Mouse (Mus musculus) layer of hippocampus, adult 9-10 months (tissue): ENCODE results near the gene Gm20696.

ENCODE experiments used
- DNase-seq: peaks from one replicate; pipeline ENCODE4 v3.0.0; 2022; ENCODE audit warnings: low spot score

The Gm20696 gene

DNA sequence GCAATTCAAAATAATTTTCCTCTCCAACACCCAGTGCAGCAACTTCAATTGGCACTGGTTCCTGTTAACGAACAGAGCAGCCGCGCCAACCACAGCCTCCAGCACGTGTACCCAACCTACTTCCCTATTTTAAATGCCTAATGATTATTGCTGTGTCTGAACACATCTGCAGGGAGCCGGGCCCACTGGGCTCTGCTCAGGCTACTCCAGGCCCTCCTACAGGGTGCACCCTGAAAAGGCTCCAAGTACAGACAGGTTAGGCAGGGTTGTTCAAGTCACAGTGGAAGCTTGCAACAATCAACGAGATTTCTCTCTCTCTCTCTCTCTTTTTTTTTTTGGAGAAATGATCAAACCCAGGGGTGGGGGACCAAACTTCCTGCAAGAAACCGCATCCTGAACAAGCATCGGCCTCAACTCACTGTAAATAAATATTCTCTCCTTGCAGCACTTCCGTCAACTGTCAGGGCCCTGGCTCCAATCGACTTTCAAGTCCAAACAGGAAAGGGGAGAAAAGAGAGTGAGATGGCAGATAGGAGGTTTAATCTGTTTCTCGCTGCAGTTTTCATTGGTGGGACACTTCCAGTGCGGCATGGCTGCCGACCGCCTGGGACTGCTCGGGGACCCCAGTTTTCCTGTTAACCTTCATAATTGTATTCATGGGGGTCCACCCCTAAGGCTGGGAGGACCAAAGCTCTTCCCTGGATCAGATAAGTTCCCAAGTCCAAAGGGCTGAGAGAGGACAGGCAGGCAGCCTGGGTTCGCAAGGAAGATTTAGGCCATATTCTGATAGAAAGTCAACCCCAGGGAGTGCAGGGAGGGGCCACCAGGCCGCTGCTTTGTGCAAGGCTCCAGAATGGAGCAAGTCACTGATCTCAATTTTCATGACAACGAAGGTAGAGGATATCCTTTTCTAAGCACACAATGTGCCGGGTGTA is 277.6 kb downstream of the Gm20696 start:
- DNase-seq: no peak

DNA sequence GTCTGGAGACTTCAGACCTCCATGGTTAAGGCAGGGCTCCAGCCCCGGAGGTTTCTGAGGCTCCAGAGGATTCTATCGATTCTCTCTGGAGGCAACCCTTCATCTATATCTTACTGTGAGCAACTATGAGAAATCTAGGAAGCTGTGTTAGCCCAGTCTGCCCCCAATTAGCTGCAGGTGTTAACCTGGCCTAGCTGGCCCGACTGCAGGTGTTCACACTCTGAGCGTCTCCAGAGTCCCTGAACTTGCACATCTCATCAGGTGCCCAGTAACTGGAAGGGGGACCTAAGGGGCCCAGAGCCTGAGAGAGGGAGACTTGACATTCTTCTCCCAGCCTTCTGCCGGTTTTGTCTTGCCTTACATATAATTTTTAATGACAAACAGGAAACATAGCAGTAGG is 278.6 kb downstream of the Gm20696 start:
- DNase-seq: no peak

DNA sequence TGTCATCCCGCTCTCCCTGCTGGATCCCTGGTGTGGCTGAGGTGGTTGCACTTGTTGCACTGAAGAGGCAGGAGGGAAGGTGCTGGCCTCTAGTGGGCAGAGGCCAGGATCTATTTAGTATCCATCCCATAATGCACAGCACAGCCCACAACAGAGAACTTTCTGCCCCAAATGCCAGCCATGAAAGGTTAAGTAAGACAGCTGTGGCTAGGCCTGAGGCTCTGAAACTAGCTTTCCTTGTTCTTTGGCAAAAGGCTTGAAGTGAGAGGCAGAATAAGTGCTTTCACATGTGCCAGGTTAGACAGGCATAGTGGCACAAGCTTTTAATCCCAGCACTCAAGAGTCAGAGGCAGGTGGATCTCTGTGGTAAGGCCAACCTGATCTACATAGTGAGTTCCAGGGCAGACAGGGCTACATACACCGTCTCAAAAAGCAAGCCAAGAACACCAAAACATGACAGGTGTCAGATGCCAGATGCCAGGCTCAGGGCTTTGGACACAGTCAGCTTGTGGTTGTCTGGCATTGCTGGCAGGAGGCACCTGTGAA is 281.5 kb downstream of the Gm20696 start:
- no peak for DNase-seq

DNA sequence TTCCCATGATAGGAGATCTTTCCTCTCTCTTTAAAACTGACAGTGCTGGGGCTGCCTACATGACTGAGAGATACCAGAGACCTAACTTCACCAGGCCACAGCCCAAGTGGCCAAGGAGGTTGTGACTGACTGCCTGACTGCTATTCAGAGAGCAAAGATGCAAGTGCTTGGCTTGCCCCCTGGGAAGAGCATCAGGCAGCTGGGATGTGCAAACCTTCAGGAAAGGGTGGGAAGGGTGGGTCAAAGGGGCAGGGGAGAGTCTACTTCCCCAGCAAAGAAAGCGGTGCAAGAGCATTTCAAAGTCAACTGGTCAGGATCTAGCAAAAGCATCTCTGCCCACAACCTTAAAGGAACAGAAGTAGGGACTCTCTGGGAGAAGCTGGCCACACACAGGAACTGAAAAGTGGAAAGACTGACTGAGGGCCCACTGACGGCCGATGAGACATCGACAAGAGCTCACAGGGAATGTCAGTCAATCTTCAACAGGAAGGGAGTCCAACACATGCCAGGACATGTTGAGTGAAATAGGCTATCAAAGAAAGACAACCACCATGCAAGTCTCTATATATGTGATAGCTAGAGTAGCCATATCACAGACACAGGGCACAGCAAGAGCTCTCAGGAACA is 282.6 kb downstream of the Gm20696 start:
- no peak for DNase-seq

DNA sequence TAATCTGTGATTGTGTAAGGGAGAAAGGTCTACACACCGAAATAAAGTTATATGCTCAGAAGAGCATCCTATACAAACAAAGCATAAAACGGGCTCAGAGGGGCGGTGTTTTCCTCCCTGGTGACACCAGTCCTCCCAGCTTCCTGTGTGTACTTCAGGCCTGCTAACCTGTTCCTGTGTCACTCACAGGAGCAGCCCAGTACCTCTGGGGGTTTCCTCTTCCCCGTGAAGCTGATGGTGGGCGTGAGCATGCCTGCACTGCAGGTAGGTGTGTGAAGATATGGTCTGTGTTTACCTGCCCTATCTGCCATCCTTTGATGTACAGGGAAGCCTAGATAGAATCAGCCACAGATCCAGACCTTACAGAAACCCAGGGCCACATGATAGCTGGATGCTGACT is 286.5 kb downstream of the Gm20696 start:
- no peak for DNase-seq

DNA sequence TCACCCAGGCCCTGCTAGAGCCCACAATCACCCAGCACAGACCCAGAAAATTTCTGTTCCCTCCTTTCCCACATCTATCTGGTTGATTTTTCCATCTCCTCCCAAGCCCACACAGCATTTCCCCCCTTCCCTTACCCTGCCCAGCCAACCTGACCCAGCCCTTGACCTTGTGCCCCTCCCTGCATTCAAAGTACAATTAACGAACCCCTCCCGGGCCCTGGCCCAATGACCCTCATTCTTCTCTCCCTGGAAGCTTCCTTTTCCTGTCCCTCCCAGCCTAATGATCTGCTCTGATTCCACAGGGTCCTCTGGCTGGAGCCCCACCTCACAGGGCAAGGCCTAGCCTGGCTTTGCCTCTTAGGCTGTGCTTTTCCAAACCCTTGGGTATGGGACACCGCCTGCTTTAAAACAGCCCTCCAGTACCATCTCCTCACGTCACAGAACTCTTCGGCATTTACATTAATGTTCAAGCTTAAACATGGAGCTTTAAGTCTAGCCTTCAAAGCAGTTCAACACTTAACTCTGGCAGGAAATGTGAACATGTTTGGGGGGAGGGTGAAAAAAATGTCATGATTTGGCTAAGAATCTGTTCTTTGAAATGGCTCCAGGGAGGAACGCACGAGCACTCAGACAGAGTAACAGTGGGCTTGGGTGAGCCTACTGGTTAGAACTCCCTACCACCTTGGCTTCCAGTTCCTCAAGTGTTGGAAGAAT is 287.4 kb downstream of the Gm20696 start:
- no peak for DNase-seq

DNA sequence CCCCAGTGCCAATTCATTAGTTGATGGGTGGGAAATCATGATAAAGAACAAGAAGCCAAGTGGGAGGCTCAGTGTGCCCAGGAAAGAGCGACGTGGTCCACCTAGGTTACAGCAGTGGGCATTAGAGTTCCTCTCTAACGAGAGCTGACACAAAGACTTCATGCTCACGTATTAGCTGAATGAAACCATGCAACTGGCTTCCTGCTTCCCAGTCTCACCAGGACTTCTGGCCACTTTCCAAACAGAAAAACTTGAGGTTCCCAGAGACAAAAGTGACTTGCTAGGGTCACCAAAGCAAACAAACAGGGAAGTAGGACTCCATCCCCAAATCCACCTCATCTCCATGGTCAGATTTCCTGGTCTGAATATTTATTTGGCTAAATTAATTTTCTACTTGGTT is 288.9 kb downstream of the Gm20696 start:
- no peak for DNase-seq

DNA sequence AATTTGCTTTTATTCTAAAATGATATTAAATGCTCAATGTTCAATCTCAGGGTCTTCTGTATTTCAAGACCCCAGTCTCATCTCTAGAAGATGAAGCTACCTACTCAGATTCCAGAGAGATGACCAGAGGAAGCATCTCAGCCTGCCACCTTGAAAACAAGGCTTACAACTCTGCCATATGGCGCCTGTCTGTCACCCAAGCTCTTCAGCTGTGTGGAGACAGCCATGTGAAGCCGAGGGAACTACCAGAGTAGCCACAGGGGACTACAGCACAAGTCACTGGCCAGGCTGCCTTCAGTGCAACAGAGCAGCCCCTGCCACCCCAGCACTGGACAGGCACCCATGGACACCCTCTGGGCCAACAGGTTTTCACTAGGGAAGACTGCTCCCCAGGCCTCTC is 289.5 kb downstream of the Gm20696 start:
- no peak for DNase-seq

DNA sequence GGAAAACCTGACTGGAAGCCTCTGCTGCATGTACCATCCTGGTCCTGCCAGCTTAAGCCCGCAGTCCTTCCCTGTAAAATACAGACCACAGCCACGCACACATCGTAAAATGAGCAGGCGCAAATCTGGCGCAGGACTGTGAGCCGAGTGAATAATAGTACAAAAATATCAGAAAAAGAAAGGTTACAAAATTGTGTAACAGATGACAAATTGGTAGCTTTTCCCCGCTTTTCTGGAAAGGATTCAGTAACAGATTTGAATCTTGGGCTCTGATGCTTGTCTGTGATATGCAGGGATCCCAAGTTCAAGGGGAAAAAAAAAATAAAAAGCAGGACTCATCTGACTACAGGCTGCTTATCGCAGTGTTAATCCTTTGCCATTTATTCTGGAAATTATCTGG is 289.9 kb downstream of the Gm20696 start:
- DNase-seq: peak; percentile 43

DNA sequence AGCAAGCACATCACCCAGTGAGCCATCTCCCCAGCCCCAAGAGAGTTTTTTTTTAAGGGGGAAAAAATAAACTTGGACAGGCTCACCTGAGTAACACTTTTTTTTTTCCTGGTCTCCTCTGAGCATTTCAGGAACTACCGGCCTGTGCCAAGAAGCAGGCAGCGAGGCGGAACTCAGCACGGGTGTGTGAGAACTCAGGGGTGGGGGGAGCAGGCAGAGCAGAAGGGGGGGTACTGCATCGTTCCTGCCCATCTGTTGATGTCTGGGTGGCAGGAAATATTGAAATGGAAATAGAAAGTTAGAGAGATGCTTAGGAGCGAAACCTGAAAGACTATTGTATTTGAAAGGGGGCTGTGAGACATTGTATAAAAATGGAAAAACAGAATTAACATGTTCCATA is 290.7 kb downstream of the Gm20696 start:
- no peak for DNase-seq

DNA sequence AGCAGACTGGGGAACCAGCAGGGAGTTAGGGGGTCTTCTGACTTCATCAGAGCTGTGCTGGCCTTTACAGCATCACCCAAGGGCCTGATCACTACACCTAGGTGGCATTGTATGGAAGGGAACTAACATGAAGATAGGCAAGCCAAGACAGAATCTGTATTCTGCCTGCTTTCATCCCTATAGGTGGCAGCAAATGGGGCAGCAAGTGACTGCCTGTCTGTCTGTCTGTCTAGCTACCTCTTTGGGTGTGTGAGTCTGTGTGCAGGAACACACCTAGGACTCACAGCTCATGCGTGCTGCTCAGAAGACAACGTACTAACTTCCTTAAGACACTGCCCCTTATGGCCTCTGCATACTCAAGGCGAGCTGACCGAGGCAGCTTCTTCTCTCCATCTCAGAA is 291.2 kb downstream of the Gm20696 start:
- DNase-seq: no peak

DNA sequence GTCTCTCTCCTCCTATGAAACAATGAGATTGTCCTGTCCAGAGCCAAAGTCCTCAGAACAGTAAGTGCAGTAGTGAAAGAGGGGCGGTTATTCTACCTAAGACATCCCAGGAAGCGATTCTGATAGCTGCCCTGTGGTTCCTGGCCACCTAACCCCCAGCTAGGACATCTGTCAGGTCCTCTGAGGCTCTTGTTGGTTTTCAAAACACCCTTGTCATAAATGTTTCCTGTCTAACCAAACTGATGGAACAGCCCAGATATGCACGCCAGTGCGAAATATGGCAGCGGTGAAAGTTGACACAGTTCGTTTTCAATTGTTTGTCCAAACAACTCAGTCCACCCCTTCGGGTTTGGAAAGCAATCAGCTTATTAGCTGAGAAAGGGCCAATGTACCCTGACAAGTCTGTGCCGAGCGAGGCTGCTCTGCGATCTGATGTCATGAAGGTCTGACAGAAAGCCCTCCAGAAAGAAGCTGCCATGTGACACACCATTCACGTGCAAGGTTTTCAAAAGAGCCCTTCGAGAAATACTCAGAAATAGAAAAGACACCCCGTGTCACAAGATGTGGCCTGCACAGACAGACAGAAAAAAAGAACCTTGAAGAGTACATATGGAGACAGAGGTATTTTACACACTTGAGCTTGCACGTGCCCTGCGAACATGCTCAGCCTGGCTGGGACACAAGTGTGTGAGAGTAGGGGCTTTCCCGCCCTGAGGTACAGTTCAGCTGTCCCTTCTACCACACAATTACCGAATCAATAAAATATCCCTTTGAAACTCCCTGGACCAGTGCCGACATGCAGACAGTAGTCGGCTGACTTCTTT is 291.9 kb downstream of the Gm20696 start:
- no peak for DNase-seq

DNA sequence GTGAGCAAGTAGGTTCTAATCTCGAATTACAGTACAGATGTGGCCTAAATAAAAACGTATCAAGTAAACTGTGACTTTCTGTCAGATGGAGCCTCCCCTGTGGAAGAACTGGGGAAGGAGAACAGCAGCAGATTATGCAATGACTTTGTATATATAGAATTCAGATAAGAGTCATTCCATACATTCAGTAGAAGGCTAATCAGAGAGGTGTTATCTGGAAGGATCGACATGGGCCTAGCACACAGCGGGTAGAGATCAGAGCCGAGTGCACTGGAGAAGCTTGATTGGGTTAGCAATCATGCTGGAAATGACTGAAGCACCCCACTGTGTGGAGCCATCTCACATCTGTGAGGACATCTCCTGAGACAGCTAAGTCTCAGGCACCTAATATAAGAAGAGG is 294.2 kb downstream of the Gm20696 start:
- DNase-seq: no peak

DNA sequence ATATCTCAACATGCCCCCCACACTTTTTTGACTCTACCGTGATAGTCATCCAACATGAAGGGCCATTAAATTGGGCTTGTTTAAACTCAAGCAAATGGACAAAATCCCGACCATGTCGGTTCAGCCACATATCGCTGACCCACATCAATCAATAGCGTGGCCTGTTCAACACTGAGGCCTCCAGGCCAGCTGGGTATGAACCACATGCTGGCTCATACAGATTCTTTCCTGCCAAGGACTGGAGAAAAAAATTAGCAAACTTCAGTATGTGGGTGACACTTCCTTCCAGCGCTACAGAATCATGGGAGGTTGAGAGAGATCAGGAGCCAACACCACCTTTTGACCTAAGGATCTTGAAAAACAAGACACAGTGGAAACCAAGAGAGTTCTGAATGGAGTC is 294.6 kb downstream of the Gm20696 start:
- no peak for DNase-seq

DNA sequence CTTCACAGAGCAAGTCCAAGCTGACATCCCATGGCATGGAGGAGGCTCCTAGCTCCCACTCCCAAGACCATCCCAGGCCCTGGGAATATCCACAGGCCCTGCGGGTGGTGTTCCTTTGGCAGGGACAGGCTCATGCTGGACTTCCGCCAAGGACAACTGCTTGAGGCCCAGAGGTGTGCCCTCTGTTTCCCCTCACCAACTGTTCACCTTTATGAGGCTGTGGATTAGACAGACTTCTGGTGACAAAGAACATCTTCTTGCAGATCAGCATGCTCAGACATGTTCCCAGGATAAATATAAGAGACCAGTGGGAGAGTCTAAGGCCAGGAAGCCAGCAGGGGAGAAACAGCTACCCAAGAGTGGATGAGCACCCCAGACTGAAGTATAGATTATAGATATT is 296.7 kb downstream of the Gm20696 start:
- DNase-seq: no peak

DNA sequence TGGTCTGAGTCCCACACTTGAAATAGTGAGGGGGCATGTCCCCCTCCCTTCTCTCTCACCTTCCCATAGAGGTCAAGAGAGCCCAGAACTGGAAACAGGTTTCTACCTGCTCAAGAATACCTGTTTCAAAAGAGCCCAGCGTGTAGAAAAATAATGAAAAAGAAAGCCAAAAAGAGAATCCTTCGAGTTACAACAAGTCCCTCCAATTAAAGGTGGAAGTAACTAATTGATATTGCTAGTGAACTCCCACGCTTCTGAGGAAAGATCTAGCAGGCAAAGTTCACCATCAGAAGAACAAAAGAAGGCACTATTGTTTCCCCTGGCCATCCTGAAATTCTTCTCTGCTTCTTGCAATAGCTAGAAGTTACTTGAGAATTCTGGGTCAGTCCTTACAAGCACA is 297.4 kb downstream of the Gm20696 start:
- DNase-seq: no peak

DNA sequence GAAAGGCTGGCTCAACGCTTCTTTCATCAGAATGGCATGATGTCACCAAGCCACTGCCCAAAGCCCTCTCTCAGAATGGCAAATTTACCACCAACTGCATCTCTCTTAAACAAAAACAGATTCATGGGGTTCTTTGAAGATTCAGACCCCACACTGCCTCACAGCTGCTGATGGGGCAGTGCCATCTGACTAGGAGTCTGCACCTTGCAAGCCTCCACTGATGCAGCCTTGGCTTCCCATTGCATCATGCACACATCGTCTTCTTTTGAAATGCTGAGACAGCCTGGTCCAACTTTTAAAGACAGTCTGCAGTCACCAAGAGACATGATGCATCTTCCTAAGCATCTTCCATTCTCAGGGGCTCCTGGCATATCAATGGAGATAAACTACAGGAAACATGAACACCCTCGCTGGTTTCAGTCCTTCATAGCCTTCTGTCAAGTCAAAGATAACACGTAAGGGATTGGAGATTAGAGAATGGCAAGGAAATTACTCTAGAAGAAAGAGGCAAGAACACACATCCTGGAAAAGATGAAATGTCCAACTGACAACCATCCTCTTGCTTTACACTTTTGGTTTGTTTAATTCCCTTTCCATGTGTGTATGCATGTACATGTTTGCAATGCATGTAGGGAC is 298.4 kb downstream of the Gm20696 start:
- no peak for DNase-seq

DNA sequence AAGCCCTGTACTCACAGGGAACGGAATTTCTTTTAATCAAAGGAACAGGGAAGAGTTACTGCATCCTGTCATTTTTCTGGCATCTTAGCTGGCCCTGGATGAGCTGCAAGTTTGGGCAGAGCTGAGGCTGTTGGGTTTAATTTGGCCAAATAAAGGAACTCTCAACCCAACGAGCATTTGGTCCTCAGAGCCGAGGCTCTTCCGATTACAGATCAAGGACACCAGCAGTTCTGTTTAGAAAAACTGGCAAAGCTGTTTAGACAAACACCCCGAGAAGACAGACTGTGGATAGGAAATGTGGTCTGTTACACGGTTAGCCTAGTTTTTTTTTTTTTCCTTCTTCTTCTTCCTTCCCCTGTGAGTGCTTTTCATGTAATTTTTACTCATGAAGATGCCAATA is 302.1 kb downstream of the Gm20696 start:
- no peak for DNase-seq

DNA sequence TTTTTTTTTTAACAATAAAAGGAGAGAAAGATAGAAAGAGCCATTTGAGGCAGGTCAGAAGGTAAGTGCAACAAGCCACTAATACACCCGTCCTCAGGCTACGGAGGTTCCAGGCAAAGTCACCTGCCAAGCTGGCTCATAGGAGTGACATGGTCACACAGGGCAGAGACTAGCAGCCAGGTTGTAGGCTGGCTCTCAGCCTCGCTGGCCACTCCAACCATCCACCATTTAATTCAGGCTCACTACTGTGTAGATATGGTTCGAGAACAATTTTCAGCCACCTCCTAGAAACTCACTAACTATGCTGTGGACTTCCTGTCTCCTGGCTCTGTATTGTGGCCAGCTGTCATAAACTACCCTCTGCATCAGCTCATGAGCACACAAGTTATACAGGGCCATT is 306.0 kb downstream of the Gm20696 start:
- no peak for DNase-seq

DNA sequence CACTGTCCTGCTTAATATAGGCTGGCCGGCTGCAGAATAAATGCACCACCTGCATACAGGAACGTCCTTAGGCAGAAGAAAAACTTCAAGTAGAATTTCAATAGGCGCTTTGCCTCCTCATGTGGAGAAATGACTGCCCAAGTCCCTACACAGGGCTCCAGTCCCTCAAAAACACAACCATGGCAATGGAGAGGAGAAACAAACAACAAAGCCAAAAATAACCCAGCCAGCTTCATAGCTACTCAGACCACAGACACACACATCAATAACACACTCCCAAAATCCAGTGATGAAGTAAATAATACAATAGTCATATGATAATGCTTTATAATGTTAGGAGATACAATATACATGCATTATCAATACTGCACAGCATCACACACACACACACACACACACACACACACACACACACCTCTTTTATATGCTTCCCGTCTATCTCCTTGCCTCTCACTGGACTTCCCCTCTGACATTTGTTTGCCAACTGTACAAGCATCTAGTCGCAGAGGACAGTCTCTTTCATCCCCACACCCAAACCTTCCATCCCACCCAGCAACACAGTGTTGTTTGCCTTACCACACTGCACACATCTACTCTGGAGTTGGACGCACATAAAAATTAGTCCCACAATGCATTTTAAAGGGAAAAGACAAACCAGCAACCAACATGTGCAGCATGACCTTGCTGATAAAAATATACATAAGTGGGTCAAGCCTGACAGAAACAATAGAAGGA is 306.7 kb downstream of the Gm20696 start:
- DNase-seq: no peak
